Mouse (Mus musculus): ENCODE data around the gene Rrp36. TPM values are rescaled to one million over a fixed set of nuclear protein-coding genes. Genes with fewer than 3 reads are reported as not detected.
A peak's percentile ranks its signal among the peaks of the same experiment; 100 is the strongest.

Rrp36 gene
- polyA plus RNA-seq, 1 experiment from 2014 or later = 56.4 TPM

DNA sequence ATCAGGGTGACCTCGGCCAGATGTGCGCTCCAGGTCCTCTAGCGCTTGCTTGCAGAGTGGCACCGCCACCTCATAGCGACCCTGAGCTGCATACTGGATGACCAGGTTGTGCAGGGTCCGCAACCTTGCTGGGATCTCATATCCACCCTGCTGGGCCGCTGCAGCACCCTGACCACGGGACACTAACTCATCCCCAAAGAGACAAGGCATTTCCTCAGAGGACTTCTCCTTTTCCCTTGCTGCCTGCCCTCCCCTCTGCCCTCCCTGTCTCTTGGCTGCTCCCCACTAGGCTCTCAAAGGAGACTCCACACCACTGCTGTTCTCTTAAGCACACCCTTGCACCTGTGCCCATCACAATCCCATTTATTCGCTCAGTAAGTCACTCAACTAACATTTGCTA, 34.2 kb downstream of the Rrp36 start:
- no peaks in the 10 kb centered on the region for H3K9me3 ChIP-seq
- no peaks in the 10 kb centered on the region for H3K27me3 ChIP-seq (replicated peaks)
- 79% methylated on average over 9 of the region's 9 CpGs for WGBS
- H3K4me2 ChIP-seq (replicated peaks) = no peak overlapping the region
- peaks cover 6% of the 10 kb centered on the region for H3K4me1 ChIP-seq (replicated peaks)
- H3K27ac ChIP-seq = no peak overlapping the region
- no peak overlapping the region for H3K9ac ChIP-seq
- H3K4me3 ChIP-seq (replicated peaks) = no peak overlapping the region
- peaks cover 32% of the 10 kb centered on the region for H3K36me3 ChIP-seq
- ATAC-seq = no peak

DNA sequence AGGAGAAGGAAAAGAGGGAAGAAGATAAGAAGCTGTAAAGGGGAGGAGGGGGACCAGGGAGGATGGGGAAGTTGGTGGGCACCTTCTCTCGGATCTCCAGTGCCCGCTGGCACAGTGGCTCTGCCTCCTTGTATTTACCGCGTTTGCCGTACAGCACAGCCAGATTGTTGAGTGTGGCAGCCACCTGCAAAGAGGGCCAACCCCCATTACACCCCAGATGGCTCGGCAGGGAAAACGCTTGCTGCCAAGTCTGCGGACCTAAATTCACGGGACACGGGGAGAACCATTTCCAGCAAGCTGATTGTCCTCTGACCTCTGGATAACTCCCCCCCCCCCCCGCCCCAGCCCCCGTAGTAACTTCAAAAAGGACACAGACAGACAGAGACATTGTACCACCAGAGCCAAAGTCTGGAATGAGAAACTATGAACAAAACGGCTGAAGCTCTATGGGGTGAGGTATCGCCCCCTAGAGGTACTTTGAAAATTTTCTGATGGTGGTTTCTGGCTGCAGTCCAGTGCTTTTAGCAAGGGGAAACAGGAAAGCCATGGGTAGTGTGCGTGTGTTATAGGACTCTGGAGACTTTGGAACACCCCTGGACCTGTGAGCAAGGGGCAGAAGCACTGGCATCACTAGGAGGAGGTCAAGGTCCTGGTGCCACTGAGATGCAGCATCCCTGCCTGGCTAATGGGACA, 37.2 kb downstream of the Rrp36 start:
- Histone ChIP-seq H3K9ac (no peak overlapping the region), H3K36me3 (peaks cover 34% of the 10 kb centered on the region), H3K4me1 (replicated peaks) (no peaks in the 10 kb centered on the region; the same call in 1 of the 2 replicates), H3K4me2 (replicated peaks) (0 out of 2 replicates have a peak overlapping the region, but pooled peaks have one; percentile 24), H3K9me3 (no peaks in the 10 kb centered on the region), H3K27ac (no peak overlapping the region), H3K4me3 (replicated peaks) (no peak overlapping the region), H3K27me3 (replicated peaks) (no peaks in the 10 kb centered on the region)
- 28% methylated on average over 15 of the region's 15 CpGs for WGBS
- ATAC-seq = peak; percentile 48

DNA sequence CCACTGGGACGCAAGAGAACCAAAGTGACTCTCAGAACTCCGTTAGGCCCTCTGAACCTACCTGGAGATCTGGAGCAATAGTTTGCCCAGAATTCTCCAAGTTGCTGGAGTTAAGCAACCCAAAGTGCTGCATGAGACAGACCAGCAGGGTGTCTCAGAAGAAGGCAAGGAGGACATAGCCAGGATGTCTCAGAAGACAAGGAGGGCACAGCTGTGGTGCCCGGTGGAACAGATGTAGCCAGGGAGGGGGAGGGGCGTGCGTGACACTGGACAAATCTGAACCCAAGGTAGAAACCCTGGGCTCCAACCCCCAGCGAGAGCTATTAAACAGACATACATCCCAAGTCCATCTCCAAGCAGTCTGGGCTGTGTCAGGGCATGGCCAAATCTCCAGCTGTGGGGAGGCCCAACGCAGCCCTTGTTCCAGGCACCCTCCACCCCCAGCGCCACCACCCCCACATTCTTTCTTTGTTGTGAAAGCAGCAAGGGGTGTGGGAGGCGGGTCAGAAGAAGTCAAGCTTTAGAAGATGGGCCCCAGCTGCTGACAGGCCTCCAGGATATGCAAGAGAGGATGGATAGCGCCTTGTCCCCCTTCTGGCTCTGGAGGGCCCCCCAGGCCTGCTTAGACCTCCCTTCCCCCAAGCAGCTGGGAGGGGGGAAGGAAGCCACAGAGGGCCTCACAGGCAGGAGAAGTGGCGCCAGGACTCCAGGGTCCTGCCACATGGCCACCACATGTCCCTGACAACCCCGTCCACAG, 44.3 kb downstream of the Rrp36 start:
- H3K4me1 ChIP-seq (replicated peaks) = peaks cover 31% of the 10 kb centered on the region
- H3K9ac ChIP-seq = peak overlapping the region; percentile 34; the same call in 1 of the 2 replicates
- no peaks in the 10 kb centered on the region for H3K27me3 ChIP-seq (replicated peaks)
- peak overlapping the region; percentile 95 for H3K4me3 ChIP-seq (replicated peaks)
- whole genome bisulfite sequencing = 12% methylated on average over 12 of the region's 12 CpGs
- H3K27ac ChIP-seq = peak overlapping the region; percentile 95
- ATAC-seq = peak; percentile 81
- H3K4me2 ChIP-seq (replicated peaks) = peak overlapping the region; percentile 77
- no peaks in the 10 kb centered on the region for H3K9me3 ChIP-seq
- peaks cover 4% of the 10 kb centered on the region for H3K36me3 ChIP-seq

DNA sequence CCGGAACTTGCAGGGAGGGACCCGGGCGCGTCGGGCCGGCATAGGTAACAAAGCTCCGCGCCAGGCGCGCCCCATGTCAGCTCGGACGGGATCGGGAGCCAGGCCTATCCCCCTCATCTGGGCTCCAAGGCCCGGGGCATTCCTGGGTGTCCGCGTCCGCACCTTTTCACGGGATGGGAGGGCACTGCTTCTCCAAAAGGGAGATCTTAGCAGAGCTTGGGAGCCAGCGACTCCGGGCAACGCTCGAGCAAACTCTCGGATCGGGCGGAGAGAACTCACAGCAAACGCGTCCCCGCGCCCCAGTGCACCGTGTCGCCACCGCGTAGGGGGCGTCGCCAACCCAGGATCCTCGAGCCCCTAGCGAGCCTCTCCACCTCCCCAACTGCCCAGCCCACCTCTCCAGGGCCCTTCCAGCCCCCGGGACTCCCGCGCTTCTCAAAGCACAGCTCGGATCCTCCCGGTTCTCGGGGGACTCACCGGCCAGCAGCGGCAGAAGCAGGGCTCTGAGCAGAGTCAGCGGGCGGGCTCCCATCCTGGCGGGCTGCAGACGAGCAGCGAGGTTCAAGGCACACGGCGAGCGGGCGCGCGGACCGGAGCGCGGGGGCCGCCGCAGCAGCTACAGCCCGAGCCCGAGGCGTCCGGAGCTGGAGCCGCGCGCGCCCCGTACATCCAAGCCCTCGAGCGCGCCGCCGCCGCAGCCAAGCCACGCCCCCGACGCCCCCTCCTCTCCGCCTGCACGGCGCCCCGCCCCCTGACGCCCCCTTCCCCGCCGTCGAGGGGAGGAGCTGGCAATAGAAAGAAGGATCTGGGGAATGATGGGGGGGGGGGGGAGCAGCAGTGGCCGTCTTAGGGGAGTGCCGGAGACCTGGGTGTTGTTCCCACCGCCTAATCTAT, 45.1 kb downstream of the Rrp36 start, which contains the start of gene Ptk7:
Ptk7 (minus strand) TSS at position 714 of the 894 bp plus-strand sequence.
- under 1% methylated on average over 81 of the region's 90 CpGs for WGBS
- Histone ChIP-seq H3K4me2 (replicated peaks) (peak within 1 kb of the TSS; percentile 77), H3K27me3 (replicated peaks) (no peaks in the 10 kb centered on the region), H3K9ac (peak within 1 kb of the TSS; percentile 96), H3K36me3 (peaks cover 4% of the 10 kb centered on the region; the same call in 1 of the 2 replicates), H3K4me3 (replicated peaks) (peak within 1 kb of the TSS; percentile 95), H3K9me3 (no peaks in the 10 kb centered on the region), H3K4me1 (replicated peaks) (peaks cover 39% of the 10 kb centered on the region), H3K27ac (peak within 1 kb of the TSS; percentile 95)
- ATAC-seq = peak; percentile 73

DNA sequence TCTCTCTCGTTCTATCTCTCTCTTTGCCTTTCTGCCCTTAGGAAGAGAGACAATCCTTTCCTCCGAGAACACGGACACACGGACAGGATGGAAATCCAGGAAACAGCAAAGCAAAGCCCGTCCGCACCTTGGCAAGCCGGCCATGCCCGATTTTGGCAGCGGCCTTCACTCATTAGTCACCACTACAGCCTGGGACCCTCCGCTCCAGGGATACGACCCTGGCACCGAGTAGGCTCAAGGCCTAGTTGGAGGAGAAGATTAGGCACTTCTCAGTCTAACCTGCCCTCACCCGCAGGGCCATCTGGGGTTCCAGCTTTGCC, 45.7 kb downstream of the Rrp36 start:
- peak overlapping the region; percentile 95 for H3K4me3 ChIP-seq (replicated peaks)
- no peaks in the 10 kb centered on the region for H3K9me3 ChIP-seq
- peak overlapping the region; percentile 96 for H3K9ac ChIP-seq
- H3K36me3 ChIP-seq = peaks cover 4% of the 10 kb centered on the region; the same call in 1 of the 2 replicates
- 0% methylated on average over 13 of the region's 13 CpGs for WGBS
- peaks cover 43% of the 10 kb centered on the region for H3K4me1 ChIP-seq (replicated peaks)
- no peak for ATAC-seq
- peak overlapping the region; percentile 95 for H3K27ac ChIP-seq
- peak overlapping the region; percentile 77 for H3K4me2 ChIP-seq (replicated peaks)
- no peaks in the 10 kb centered on the region for H3K27me3 ChIP-seq (replicated peaks)

DNA sequence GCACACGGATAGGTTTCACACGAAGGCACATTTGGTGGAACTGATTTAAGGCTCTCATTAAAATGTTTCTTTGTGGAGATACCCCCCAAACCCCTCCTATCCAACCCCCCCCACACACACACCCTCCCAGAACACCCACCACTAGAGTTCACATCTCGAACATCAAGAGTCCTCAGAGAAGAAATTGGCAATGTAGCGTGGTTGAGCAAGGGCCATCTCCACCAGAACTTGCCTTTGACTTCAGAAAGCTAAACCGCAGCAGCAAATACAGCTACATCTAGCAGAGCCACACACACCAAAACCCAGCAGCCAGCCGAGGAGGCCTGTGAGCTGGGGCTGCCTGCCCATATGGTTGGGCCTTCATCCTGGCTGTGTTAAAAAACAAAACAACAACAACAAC, 46.7 kb downstream of the Rrp36 start:
- WGBS = 33% methylated on average over 6 of the region's 6 CpGs
- H3K4me1 ChIP-seq (replicated peaks) = peaks cover 52% of the 10 kb centered on the region
- ATAC-seq = no peak
- peak overlapping the region; percentile 95 for H3K4me3 ChIP-seq (replicated peaks)
- H3K9ac ChIP-seq = peak overlapping the region; percentile 96
- no peaks in the 10 kb centered on the region for H3K9me3 ChIP-seq
- no peak overlapping the region for H3K27ac ChIP-seq
- peak overlapping the region; percentile 77 for H3K4me2 ChIP-seq (replicated peaks)
- no peaks in the 10 kb centered on the region for H3K27me3 ChIP-seq (replicated peaks)
- H3K36me3 ChIP-seq = peaks cover under 1% of the 10 kb centered on the region; the same call in 1 of the 2 replicates

DNA sequence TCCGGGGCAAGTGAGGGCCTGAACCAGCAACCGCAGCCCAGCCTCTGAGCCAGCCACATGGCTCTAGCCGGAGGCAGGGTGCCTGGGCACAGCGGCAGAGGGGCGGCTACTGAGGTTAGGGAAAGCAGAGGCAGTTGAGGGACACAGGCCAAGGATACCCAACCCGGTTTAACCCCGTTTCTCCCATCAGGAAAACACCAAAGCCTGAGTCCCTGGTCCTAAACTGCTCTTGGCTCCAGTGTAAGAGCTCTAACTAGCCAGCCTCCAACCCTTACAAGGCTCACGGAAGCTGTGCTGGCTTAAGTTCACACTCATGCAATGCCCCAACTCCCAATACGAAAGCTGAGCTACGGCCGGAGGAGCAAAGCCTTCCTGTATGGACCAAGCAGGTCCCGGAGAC, 49.6 kb downstream of the Rrp36 start:
- no peaks in the 10 kb centered on the region for H3K27me3 ChIP-seq (replicated peaks)
- peak overlapping the region; percentile 49; the same call in 1 of the 2 replicates for H3K27ac ChIP-seq
- no peak overlapping the region for H3K4me3 ChIP-seq (replicated peaks)
- peaks cover 61% of the 10 kb centered on the region for H3K4me1 ChIP-seq (replicated peaks)
- H3K36me3 ChIP-seq = no peaks in the 10 kb centered on the region
- H3K9ac ChIP-seq = peak overlapping the region; percentile 33; the same call in 1 of the 2 replicates
- WGBS = 68% methylated on average over 12 of the region's 12 CpGs
- no peak for ATAC-seq
- peak overlapping the region; percentile 6; the same call in 1 of the 2 replicates for H3K4me2 ChIP-seq (replicated peaks)
- H3K9me3 ChIP-seq = no peaks in the 10 kb centered on the region

DNA sequence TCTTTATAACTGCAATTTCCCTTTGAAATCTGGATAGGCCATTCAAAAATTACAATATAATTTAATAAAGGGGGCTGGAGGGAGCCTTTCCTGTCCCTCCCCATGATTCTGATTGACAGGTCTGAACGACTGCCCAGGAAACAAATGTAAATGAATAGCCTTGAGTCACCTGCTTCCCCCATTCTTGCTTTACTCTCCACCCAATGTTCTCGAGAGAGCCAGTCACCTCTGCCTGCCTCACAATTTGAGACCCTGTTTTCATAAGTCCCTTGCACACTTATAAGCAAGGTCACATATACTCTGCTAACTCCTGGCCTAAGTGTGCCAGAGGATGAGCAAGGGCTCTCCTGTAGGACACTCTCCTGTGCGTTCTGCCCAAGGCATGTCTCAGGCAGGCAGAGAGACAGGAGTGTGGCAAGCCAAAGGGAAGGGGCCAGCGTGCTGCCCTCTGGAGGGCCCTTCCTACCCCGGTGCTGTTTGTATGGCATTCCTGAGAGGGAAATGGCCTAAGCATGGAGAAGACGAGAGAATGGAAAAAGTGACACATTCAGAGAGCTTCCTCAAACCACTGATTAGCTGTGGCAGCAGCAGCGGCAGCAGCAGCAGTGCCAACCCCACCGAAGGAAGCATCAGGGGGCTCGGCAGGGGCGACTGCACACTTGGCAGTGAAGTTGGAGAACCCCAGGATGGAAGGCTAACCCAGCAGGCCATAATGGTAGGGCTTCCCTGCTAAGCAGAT, 50.2 kb downstream of the Rrp36 start:
- ATAC-seq = no peak
- Histone ChIP-seq H3K27me3 (replicated peaks) (no peaks in the 10 kb centered on the region), H3K4me3 (replicated peaks) (no peak overlapping the region; the same call in 1 of the 2 replicates), H3K9me3 (no peaks in the 10 kb centered on the region), H3K36me3 (no peaks in the 10 kb centered on the region), H3K9ac (peak overlapping the region; percentile 33; the same call in 1 of the 2 replicates), H3K4me1 (replicated peaks) (peaks cover 66% of the 10 kb centered on the region), H3K27ac (peak overlapping the region; percentile 49; the same call in 1 of the 2 replicates), H3K4me2 (replicated peaks) (peak overlapping the region; percentile 6; the same call in 1 of the 2 replicates)
- 26% methylated on average over 10 of the region's 10 CpGs for WGBS

DNA sequence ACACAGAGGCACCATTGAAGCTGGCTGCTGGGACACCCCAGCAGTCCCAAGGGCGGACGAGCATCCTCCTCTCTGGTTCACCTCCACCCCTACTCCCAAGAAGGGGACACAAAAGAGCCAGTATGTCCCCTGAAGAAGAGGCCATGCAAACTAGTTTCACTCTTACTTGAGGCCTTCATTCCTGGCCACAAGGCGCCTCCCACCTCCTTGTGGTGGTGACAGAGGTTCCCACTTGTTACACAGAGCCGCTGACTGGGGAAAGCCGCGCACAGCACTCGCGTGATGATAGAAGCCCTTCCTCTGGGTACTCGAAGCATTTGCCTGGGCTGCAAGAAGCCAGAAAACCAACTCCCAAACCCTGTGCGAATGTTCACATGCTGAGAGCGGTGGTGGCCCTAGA, 51.9 kb downstream of the Rrp36 start:
- no peak for ATAC-seq
- Histone ChIP-seq H3K9me3 (no peaks in the 10 kb centered on the region), H3K27ac (no peak overlapping the region), H3K4me1 (replicated peaks) (peaks cover 83% of the 10 kb centered on the region), H3K9ac (peak overlapping the region; percentile 19; the same call in 1 of the 2 replicates), H3K27me3 (replicated peaks) (no peaks in the 10 kb centered on the region), H3K36me3 (no peaks in the 10 kb centered on the region), H3K4me3 (replicated peaks) (no peak overlapping the region), H3K4me2 (replicated peaks) (no peak overlapping the region)
- WGBS = 68% methylated on average over 11 of the region's 11 CpGs

DNA sequence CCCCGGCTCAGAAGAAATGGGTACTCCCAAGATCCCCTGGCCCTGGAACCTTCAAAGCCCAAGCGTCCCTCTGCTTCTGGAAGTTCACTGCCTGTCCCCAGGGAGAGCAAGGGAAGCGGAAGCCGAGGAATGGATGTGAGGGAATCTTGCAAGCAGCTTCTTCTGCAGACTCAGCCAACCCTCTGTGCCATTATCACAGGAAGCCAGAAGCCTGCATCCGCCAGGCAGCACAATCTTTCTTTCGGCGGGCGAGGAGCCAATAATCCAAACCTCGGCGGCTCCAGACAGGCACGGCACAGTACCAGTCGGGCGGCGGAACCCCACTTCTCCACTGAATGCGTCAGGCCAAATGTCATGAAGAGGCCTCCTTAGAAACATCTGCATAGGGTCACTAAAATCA, 52.8 kb downstream of the Rrp36 start:
- Histone ChIP-seq H3K4me3 (replicated peaks) (no peak overlapping the region), H3K36me3 (no peaks in the 10 kb centered on the region), H3K9ac (no peak overlapping the region), H3K9me3 (no peaks in the 10 kb centered on the region), H3K27me3 (replicated peaks) (no peaks in the 10 kb centered on the region), H3K27ac (peak overlapping the region; percentile 48), H3K4me2 (replicated peaks) (peak overlapping the region; percentile 20), H3K4me1 (replicated peaks) (peaks cover 83% of the 10 kb centered on the region)
- ATAC-seq = no peak
- WGBS = 39% methylated on average over 15 of the region's 15 CpGs

DNA sequence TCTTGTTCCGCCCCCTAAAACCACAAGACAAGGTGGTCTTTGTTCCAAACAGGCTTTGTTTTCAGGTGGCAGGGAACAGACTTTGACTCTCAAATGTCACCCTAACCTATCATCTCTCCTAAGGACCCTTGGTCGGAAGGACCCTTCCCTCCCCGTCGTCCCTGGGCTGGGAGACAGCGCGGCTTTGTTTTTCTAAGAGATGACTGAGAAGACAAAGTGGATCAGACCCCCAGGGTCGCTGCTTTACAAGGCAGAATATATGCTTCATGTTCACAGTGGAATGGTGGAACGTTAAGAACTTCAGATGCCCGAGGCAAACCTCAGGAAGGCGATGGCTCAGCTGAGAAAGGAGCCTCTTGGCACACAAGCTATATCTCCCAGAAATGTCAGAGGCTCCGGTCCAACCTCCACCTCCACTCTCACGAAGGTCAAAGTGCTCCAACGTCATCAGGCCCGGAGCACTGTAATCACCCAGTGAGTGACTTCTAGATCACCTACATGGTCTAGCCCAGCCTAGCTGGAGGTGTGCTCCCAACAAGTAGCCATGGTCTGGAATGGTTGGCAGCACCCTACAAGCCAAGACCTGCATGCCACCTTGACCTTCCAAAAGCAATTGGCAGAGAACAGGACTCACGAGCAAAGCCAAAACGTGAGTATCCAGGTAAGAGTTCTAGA, 54.3 kb downstream of the Rrp36 start:
- H3K4me3 ChIP-seq (replicated peaks) = no peak overlapping the region; the same call in 1 of the 2 replicates
- H3K9me3 ChIP-seq = no peaks in the 10 kb centered on the region
- peak overlapping the region; percentile 6; the same call in 1 of the 2 replicates for H3K9ac ChIP-seq
- H3K4me1 ChIP-seq (replicated peaks) = peaks cover 83% of the 10 kb centered on the region
- no peak for ATAC-seq
- WGBS = 29% methylated on average over 16 of the region's 16 CpGs
- peak overlapping the region; percentile 90 for H3K27ac ChIP-seq
- no peaks in the 10 kb centered on the region for H3K27me3 ChIP-seq (replicated peaks)
- H3K4me2 ChIP-seq (replicated peaks) = peak overlapping the region; percentile 55
- no peaks in the 10 kb centered on the region for H3K36me3 ChIP-seq

Data from intestine, embryonic 15.5 days (tissue).